Mouse (Mus musculus): ENCODE data around the gene Henmt1. TPM values are rescaled to one million over a fixed set of nuclear protein-coding genes. Genes with fewer than 3 reads are reported as not detected.

The Henmt1 gene
- polyA plus RNA-seq (2014; fragmentation: Nextera tagmentation; extraction: Ambion mirVana) = 0.43 and 0.51 TPM in 2 replicates

DNA sequence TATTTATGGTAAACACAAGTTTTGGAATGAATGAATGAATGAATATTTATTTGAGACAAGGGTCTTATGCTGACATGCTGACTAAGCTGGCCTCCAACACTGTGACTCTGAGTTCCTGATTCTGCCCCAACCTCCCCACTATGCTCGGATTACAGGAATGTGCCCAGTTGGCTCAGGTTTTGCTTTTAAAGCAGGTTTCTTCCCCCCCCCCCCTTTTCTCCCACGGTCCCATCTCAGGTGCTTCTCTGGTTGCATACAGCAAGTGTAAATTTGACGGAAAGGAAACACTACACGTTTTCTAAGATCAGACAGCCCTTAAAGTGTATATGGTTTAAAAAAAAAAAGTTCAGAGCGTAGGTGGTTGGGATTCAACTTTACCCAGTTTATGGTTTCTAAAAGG lies at the start of gene Henmt1:
Henmt1 (plus strand) TSS at position 301 of the 400 bp plus-strand sequence.
- Histone ChIP-seq H3K27me3 (ENCODE audit: control insufficient read depth, insufficient read depth, low read length) (no peaks in the 10 kb centered on the region), H3K4me1 (ENCODE audit: control insufficient read depth, insufficient read depth, low read length) (no peaks in the 10 kb centered on the region), H3K36me3 (ENCODE audit: control insufficient read depth, insufficient read depth, low read length) (no peaks in the 10 kb centered on the region), H3K27ac (ENCODE audit: low read depth, low read length) (no peak within 1 kb of the TSS), H3K9ac (ENCODE audit: low read depth, low read length) (no peak within 1 kb of the TSS), H3K4me2 (replicated peaks; ENCODE audit: low read depth, low read length) (peak within 1 kb of the TSS; percentile 42), H3K4me3 (ENCODE audit: low read length) (peak within 1 kb of the TSS; percentile 25), H3K9me3 (ENCODE audit: control insufficient read depth, low read length) (peaks cover 7% of the 10 kb centered on the region)
- ATAC-seq (ENCODE audit: low FRiP score, low TSS enrichment) = no peak
- WGBS = 79% methylated on average over 5 of the region's 5 CpGs

GRCm38 (mm10) chr3:108889908-108890307 lies 49.8 kb upstream of the Henmt1 start, which contains the start of gene Fndc7:
Fndc7 (minus strand) TSS chr3:108890008.
- Histone ChIP-seq H3K4me2 (replicated peaks; ENCODE audit: low read depth, low read length) (no peak within 1 kb of the TSS), H3K9me3 (ENCODE audit: control insufficient read depth, low read length) (no peaks in the 10 kb centered on the region), H3K9ac (ENCODE audit: low read depth, low read length) (no peak within 1 kb of the TSS), H3K4me1 (ENCODE audit: control insufficient read depth, insufficient read depth, low read length) (no peaks in the 10 kb centered on the region), H3K27ac (ENCODE audit: low read depth, low read length) (no peak within 1 kb of the TSS), H3K36me3 (ENCODE audit: control insufficient read depth, insufficient read depth, low read length) (no peaks in the 10 kb centered on the region), H3K27me3 (ENCODE audit: control insufficient read depth, insufficient read depth, low read length) (no peaks in the 10 kb centered on the region), H3K4me3 (ENCODE audit: low read length) (no peak within 1 kb of the TSS)
- WGBS = 89% methylated on average over 1 of the region's 1 CpGs
- no peak for ATAC-seq (ENCODE audit: low FRiP score, low TSS enrichment)

- H3K9ac ChIP-seq (ENCODE audit: low read depth, low read length) = no peak overlapping the region
- 71% methylated on average over 1 of the region's 1 CpGs for WGBS
- no peaks in the 10 kb centered on the region for H3K4me1 ChIP-seq (ENCODE audit: control insufficient read depth, insufficient read depth, low read length)
- no peaks in the 10 kb centered on the region for H3K27me3 ChIP-seq (ENCODE audit: control insufficient read depth, insufficient read depth, low read length)
- no peak overlapping the region for H3K4me2 ChIP-seq (replicated peaks; ENCODE audit: low read depth, low read length)
- no peak for ATAC-seq (ENCODE audit: low FRiP score, low TSS enrichment)
- no peaks in the 10 kb centered on the region for H3K9me3 ChIP-seq (ENCODE audit: control insufficient read depth, low read length)
- H3K4me3 ChIP-seq (ENCODE audit: low read length) = no peak overlapping the region
- H3K36me3 ChIP-seq (ENCODE audit: control insufficient read depth, insufficient read depth, low read length) = no peaks in the 10 kb centered on the region
- no peak overlapping the region for H3K27ac ChIP-seq (ENCODE audit: low read depth, low read length)
These were observed 47.6 kb upstream of the Henmt1 start for GRCm38 (mm10) chr3:108892080-108892479.

GRCm38 (mm10) chr3:108892914-108893313 lies 46.8 kb upstream of the Henmt1 start:
- Histone ChIP-seq H3K9me3 (ENCODE audit: control insufficient read depth, low read length) (no peaks in the 10 kb centered on the region), H3K4me3 (ENCODE audit: low read length) (no peak overlapping the region), H3K4me2 (replicated peaks; ENCODE audit: low read depth, low read length) (no peak overlapping the region), H3K27ac (ENCODE audit: low read depth, low read length) (no peak overlapping the region), H3K27me3 (ENCODE audit: control insufficient read depth, insufficient read depth, low read length) (no peaks in the 10 kb centered on the region), H3K9ac (ENCODE audit: low read depth, low read length) (no peak overlapping the region), H3K4me1 (ENCODE audit: control insufficient read depth, insufficient read depth, low read length) (no peaks in the 10 kb centered on the region), H3K36me3 (ENCODE audit: control insufficient read depth, insufficient read depth, low read length) (no peaks in the 10 kb centered on the region)
- no peak for ATAC-seq (ENCODE audit: low FRiP score, low TSS enrichment)
- 42% methylated on average over 4 of the region's 4 CpGs for WGBS

DNA sequence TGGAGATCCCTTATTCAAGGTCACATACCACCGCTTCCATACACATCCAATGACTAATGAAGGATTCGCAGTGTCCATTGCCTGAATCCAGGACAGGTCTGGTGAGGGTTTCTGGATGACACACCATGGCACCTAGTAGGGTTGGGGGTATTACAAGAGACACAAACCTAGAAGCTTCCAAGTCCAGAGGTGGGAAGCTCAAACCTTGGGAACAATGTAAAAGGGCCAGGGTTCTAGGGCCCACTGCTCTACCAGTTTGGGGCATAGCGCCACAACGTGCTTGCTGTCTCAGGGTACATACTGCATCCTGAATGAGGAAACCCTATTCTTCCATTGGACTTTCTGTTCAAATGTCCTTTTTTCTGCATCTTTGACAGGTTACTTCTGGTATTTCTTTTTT lies 41.0 kb upstream of the Henmt1 start:
- ATAC-seq (ENCODE audit: low FRiP score, low TSS enrichment) = no peak
- Histone ChIP-seq H3K9ac (ENCODE audit: low read depth, low read length) (no peak overlapping the region), H3K27me3 (ENCODE audit: control insufficient read depth, insufficient read depth, low read length) (no peaks in the 10 kb centered on the region), H3K27ac (ENCODE audit: low read depth, low read length) (no peak overlapping the region), H3K9me3 (ENCODE audit: control insufficient read depth, low read length) (no peaks in the 10 kb centered on the region), H3K4me2 (replicated peaks; ENCODE audit: low read depth, low read length) (no peak overlapping the region), H3K36me3 (ENCODE audit: control insufficient read depth, insufficient read depth, low read length) (peaks cover 19% of the 10 kb centered on the region), H3K4me3 (ENCODE audit: low read length) (no peak overlapping the region), H3K4me1 (ENCODE audit: control insufficient read depth, insufficient read depth, low read length) (no peaks in the 10 kb centered on the region)
- WGBS = 90% methylated on average over 4 of the region's 4 CpGs

DNA sequence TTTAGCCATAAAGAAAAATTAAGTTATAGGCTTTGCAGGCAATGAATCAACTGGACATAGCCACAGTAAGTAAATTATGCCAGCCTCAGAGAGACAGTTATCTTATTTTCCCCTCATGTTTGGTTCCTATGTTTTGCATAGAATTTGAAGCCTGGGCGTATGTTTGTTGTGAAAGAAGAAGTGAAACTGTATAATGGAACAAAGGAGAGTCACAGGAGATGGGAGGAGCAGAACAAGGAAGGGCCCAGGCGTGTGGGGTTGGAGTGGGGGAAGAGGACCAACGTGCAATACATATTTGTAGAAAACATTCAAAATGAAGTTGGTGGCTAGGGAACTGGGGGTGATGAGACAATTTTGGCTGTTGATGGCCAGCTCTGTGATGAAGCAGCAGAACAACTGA lies 39.5 kb upstream of the Henmt1 start:
- no peaks in the 10 kb centered on the region for H3K27me3 ChIP-seq (ENCODE audit: control insufficient read depth, insufficient read depth, low read length)
- no peaks in the 10 kb centered on the region for H3K4me1 ChIP-seq (ENCODE audit: control insufficient read depth, insufficient read depth, low read length)
- no peak for ATAC-seq (ENCODE audit: low FRiP score, low TSS enrichment)
- no peak overlapping the region for H3K27ac ChIP-seq (ENCODE audit: low read depth, low read length)
- H3K36me3 ChIP-seq (ENCODE audit: control insufficient read depth, insufficient read depth, low read length) = peaks cover 34% of the 10 kb centered on the region
- no peak overlapping the region for H3K9ac ChIP-seq (ENCODE audit: low read depth, low read length)
- no peak overlapping the region for H3K4me2 ChIP-seq (replicated peaks; ENCODE audit: low read depth, low read length)
- no peak overlapping the region for H3K4me3 ChIP-seq (ENCODE audit: low read length)
- WGBS = 89% methylated on average over 3 of the region's 3 CpGs
- no peaks in the 10 kb centered on the region for H3K9me3 ChIP-seq (ENCODE audit: control insufficient read depth, low read length)

GRCm38 (mm10) chr3:108900681-108901080 lies 39.0 kb upstream of the Henmt1 start:
- Histone ChIP-seq H3K27ac (ENCODE audit: low read depth, low read length) (no peak overlapping the region), H3K4me3 (ENCODE audit: low read length) (no peak overlapping the region), H3K4me1 (ENCODE audit: control insufficient read depth, insufficient read depth, low read length) (no peaks in the 10 kb centered on the region), H3K4me2 (replicated peaks; ENCODE audit: low read depth, low read length) (no peak overlapping the region), H3K9me3 (ENCODE audit: control insufficient read depth, low read length) (no peaks in the 10 kb centered on the region), H3K9ac (ENCODE audit: low read depth, low read length) (no peak overlapping the region), H3K27me3 (ENCODE audit: control insufficient read depth, insufficient read depth, low read length) (no peaks in the 10 kb centered on the region), H3K36me3 (ENCODE audit: control insufficient read depth, insufficient read depth, low read length) (peaks cover 40% of the 10 kb centered on the region)
- no peak for ATAC-seq (ENCODE audit: low FRiP score, low TSS enrichment)
- 84% methylated on average over 5 of the region's 5 CpGs for WGBS

DNA sequence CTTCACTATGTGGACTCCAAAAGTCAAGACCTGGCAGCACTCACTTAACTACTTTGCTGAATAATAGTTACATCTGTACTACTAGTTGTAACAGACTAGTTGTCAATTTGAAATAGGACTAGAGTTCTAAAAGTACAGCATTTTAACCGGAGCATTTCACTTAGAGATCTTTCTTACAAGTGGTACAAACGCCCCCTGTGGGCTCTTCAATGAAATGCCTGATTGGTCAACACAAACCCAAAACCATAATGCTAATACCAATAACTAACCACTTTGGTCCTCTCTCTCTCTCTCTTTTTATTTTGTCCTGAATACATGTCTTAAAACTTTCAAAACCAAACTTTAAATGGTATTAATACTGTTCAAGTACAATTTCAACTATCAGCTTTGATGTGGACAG lies 37.6 kb upstream of the Henmt1 start:
- H3K9me3 ChIP-seq (ENCODE audit: control insufficient read depth, low read length) = no peaks in the 10 kb centered on the region
- ATAC-seq (ENCODE audit: low FRiP score, low TSS enrichment) = no peak
- H3K27ac ChIP-seq (ENCODE audit: low read depth, low read length) = no peak overlapping the region
- no peak overlapping the region for H3K4me3 ChIP-seq (ENCODE audit: low read length)
- no peak overlapping the region for H3K9ac ChIP-seq (ENCODE audit: low read depth, low read length)
- WGBS = 65% methylated on average over 2 of the region's 2 CpGs
- H3K4me2 ChIP-seq (replicated peaks; ENCODE audit: low read depth, low read length) = no peak overlapping the region
- H3K36me3 ChIP-seq (ENCODE audit: control insufficient read depth, insufficient read depth, low read length) = peaks cover 53% of the 10 kb centered on the region
- no peaks in the 10 kb centered on the region for H3K27me3 ChIP-seq (ENCODE audit: control insufficient read depth, insufficient read depth, low read length)
- no peaks in the 10 kb centered on the region for H3K4me1 ChIP-seq (ENCODE audit: control insufficient read depth, insufficient read depth, low read length)

DNA sequence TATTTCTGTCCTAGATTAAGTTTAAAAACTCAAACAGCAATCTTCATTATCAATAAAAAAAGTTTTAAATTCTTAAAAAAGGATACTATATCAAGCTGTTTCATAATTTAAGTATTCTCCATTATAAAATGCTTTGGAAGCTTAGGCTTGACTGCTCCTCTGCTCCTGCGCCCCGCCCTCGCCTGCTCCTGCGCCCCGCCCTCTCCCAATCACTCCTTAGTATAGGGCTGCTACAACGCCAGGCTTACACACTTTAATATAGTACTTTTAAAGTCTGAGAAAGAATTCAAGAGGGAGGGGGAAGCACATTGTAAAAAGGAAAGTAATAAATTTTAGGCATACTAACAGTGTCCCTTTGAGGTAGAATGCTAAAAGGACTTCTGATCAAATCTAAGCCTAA lies 36.7 kb upstream of the Henmt1 start:
- H3K36me3 ChIP-seq (ENCODE audit: control insufficient read depth, insufficient read depth, low read length) = peaks cover 62% of the 10 kb centered on the region
- WGBS = 94% methylated on average over 6 of the region's 6 CpGs
- H3K4me1 ChIP-seq (ENCODE audit: control insufficient read depth, insufficient read depth, low read length) = no peaks in the 10 kb centered on the region
- no peak overlapping the region for H3K4me3 ChIP-seq (ENCODE audit: low read length)
- no peaks in the 10 kb centered on the region for H3K9me3 ChIP-seq (ENCODE audit: control insufficient read depth, low read length)
- H3K4me2 ChIP-seq (replicated peaks; ENCODE audit: low read depth, low read length) = no peak overlapping the region
- H3K9ac ChIP-seq (ENCODE audit: low read depth, low read length) = no peak overlapping the region
- no peak for ATAC-seq (ENCODE audit: low FRiP score, low TSS enrichment)
- H3K27me3 ChIP-seq (ENCODE audit: control insufficient read depth, insufficient read depth, low read length) = no peaks in the 10 kb centered on the region
- no peak overlapping the region for H3K27ac ChIP-seq (ENCODE audit: low read depth, low read length)
